Mouse (Mus musculus) forebrain, embryonic 13.5 days (tissue): Measurements from ENCODE around the gene Lgr5. TPM values are rescaled to one million over a fixed set of nuclear protein-coding genes. Genes with fewer than 3 reads are reported as not detected.

Experiments used
- ATAC-seq: fragments of 200-750 bp; cut with Nextera tagmentation; 2 replicates; pipeline ENCODE4 v1.8.0; 2017
- H3K27ac ChIP-seq: fragments of 300-500 bp; sonication (generic); 2 replicates; pipeline ENCODE4 v1.5.1; 2015; ENCODE audit warnings: inconsistent platforms, mild to moderate bottlenecking, moderate library complexity
- H3K27me3 ChIP-seq: fragments of 300-500 bp; sonication (generic); 2 replicates; pipeline ENCODE4 v1.6.1; 2015; ENCODE audit warnings: mild to moderate bottlenecking, inconsistent platforms
- H3K36me3 ChIP-seq: fragments of 300-500 bp; sonication (generic); 2 replicates; pipeline ENCODE4 v1.6.1; 2015; ENCODE audit warnings: mild to moderate bottlenecking, inconsistent platforms; ENCODE audit not compliant: poor library complexity, severe bottlenecking
- H3K4me1 ChIP-seq: fragments of 300-500 bp; sonication (generic); 2 replicates; pipeline ENCODE4 v1.6.1; 2015; ENCODE audit warnings: inconsistent platforms
- H3K4me2 ChIP-seq: fragments of 300-500 bp; sonication (generic); 2 replicates; pipeline ENCODE4 v1.6.1; 2015; ENCODE audit warnings: inconsistent platforms, mild to moderate bottlenecking, moderate library complexity
- H3K4me3 ChIP-seq: fragments of 300-500 bp; sonication (generic); 2 replicates; pipeline ENCODE4 v1.5.1; 2015; ENCODE audit warnings: mild to moderate bottlenecking, inconsistent platforms
- H3K9ac ChIP-seq: fragments of 300-500 bp; sonication (generic); 2 replicates; pipeline ENCODE4 v1.6.1; 2015; ENCODE audit warnings: mild to moderate bottlenecking, inconsistent platforms
- H3K9me3 ChIP-seq: fragments of 300-500 bp; sonication (generic); replicated peaks from 2 replicates; pipeline ENCODE4 v1.6.1; 2016; ENCODE audit warnings: inconsistent platforms
- WGBS: fragments of 180-500 bp; shearing (Covaris S2); methylation state at CpG from one replicate; pipeline ENCODE4 v1.1.7; 2015; 5-methylcytosine and 5-hydroxymethylcytosine counted together
- polyA plus RNA-seq: library from polyadenylated mRNA; unstranded; fragments of >200 nt; fragmentation: Nextera tagmentation; extraction: Ambion mirVana; gene quantifications from 2 replicates; pipeline ENCODE4 v1.2.1, GENCODE M21; 2015

Gene Lgr5
- polyA plus RNA-seq, 1 experiment from 2014 or later: 0.26 TPM

DNA sequence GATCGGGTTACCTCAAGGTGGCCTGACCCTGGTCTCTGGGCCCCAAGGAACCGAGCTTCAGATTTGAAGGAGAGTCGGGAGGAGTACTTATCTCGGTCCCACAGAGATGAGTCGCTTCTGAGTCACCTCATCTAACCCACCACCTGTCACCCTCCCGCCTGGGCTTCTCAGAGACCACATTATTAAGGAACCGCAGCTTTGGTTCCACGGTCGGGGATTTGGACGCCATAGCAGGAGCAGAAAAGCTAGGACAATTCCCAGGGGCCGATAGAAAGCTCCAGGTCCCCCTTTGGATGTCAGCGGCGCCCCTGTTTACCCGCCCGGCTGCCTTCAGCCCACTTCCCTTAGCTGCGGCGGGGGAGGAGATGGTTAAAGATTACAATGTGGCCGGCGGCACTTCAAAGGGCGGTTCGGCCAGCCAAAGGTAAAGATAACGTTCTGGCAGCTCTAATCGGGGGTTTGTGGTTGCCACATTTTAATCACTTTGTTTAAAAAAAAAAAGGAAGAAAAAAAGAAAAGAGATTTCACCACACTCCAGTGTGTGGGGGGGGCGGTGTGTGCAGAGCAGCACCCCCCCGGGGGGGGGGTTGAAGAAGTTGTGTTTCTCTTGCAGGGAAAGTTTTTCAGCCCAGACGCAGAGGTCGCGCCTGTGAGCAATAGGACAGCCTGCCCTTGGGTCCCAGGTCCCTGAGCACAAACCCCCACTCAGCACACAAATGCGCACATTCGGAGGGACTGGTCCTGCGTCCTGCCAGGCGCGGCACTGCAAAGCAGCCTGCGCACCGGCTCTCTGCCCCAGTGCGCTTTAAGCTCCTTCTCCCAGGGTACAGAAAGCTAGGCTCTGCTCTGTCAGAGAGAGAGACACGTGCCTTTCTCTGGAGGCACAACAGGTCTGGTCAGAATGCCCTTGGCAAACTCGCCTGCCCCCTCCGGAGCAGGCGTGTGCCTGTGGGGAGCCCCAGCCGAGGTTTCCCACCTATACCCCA is 1.0 kb downstream of the Lgr5 start:
- WGBS: under 1% methylated on average over 41 of the region's 41 CpGs

DNA sequence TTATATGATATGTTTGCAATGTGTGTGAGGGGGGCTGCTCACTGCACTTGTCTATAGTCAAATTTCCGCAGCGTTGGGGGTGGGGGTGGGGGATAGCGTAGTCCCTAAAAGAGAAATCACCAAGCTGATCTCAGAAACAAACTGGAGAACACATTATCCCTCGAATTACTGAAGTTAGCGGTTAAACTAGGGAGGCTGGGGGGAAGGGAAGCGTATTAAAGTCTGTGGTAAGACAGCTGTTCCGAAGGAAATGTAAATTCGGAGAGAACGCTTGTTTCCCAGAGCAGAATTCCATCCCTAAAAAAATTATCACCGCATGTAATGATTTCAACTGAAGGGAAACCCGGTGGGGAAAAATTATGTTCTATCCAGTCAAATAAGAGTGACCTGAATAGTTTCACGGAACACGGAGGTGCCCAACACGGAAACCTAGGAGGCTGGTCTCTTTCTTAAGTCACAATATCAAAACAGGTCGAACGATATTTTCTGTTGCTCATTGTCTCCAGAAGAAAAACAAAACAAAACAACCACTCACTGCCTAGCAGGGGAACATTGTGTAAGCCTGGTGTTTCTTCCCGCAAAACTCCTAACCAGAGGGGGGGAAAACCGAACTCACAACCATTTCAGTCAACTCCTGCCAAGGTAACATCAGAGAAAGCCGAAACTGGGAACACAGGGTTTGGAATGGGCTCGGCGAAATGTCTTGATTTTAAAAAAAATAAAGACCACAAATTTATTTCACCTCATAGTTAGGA is 1.9 kb downstream of the Lgr5 start:
- Histone ChIP-seq H3K9me3 (no peaks in the 10 kb centered on the region), H3K4me3 (peak overlapping the region; percentile 58), H3K36me3 (no peaks in the 10 kb centered on the region), H3K27ac (no peak overlapping the region), H3K4me2 (peak overlapping the region; percentile 96), H3K27me3 (peaks cover 93% of the 10 kb centered on the region), H3K9ac (no peak overlapping the region), H3K4me1 (peaks cover 31% of the 10 kb centered on the region)
- no peak for ATAC-seq
- WGBS: 2% methylated on average over 21 of the region's 21 CpGs

More for the DNA sequence above, 1.0 kb downstream of the Lgr5 start:
- Histone ChIP-seq H3K4me2 (peak overlapping the region; percentile 96), H3K9me3 (no peaks in the 10 kb centered on the region), H3K4me3 (peak overlapping the region; percentile 58), H3K36me3 (no peaks in the 10 kb centered on the region), H3K4me1 (peaks cover 31% of the 10 kb centered on the region), H3K27ac (no peak overlapping the region), H3K27me3 (peaks cover 88% of the 10 kb centered on the region), H3K9ac (peak overlapping the region; percentile 62)
- peak; percentile 71 for ATAC-seq

DNA sequence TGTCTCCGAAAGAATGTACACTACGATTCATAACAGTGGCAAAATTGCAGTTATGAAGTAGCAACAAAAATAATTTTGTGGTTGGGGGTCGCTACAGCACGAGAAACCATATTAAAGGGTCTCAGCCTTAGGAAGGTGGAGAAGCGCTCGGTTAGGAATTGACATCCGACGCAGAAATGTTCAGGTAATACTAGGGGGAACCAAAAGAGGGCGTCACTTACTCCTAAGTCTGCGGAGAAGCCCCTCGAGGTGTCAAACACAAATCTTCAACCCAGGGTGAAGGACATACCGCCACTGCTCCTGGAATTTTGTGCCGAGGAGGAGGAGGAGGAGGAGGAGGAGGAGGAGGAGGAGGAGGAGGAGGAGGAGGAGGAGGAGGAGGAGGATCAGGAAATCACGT is 2.9 kb downstream of the Lgr5 start:
- H3K4me3 ChIP-seq: no peak overlapping the region
- peaks cover 91% of the 10 kb centered on the region for H3K27me3 ChIP-seq
- no peak overlapping the region for H3K9ac ChIP-seq
- no peaks in the 10 kb centered on the region for H3K36me3 ChIP-seq
- 20% methylated on average over 12 of the region's 14 CpGs for WGBS
- ATAC-seq: no peak
- peaks cover 31% of the 10 kb centered on the region for H3K4me1 ChIP-seq
- H3K27ac ChIP-seq: no peak overlapping the region
- no peaks in the 10 kb centered on the region for H3K9me3 ChIP-seq
- H3K4me2 ChIP-seq: no peak overlapping the region

GRCm38 (mm10) chr10:115583071-115583470 is 4.5 kb downstream of the Lgr5 start:
- peaks cover 85% of the 10 kb centered on the region for H3K27me3 ChIP-seq
- no peak for ATAC-seq
- no peak overlapping the region for H3K27ac ChIP-seq
- 89% methylated on average over 3 of the region's 3 CpGs for WGBS
- no peak overlapping the region for H3K4me3 ChIP-seq
- H3K9ac ChIP-seq: no peak overlapping the region
- no peaks in the 10 kb centered on the region for H3K36me3 ChIP-seq
- no peak overlapping the region for H3K4me2 ChIP-seq
- H3K9me3 ChIP-seq: no peaks in the 10 kb centered on the region
- H3K4me1 ChIP-seq: peaks cover 29% of the 10 kb centered on the region

DNA sequence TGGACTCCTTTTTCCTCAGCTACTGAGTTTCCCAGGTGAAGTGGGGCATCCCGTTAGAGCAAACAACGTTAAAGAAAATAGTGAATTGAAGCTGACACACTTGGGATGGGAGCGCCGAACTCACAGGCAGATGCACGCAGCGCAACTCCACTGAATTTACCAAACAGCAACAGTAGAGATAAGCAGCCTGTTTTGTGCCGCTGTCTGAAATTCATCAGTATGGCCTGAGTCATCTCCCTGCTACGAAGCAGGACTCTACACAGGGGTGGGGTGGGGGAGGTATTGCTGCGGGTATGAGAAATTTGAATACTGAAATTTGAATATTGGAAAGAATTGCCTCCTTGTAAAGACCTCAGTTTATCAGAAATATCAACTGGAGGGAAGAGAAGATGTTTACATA is 5.6 kb downstream of the Lgr5 start:
- H3K27me3 ChIP-seq: peaks cover 79% of the 10 kb centered on the region
- ATAC-seq: no peak
- 81% methylated on average over 9 of the region's 9 CpGs for WGBS

GRCm38 (mm10) chr10:115579494-115579893 is 8.1 kb downstream of the Lgr5 start:
- Histone ChIP-seq H3K9ac (no peak overlapping the region), H3K4me2 (no peak overlapping the region), H3K27ac (no peak overlapping the region), H3K4me3 (no peak overlapping the region), H3K27me3 (peaks cover 76% of the 10 kb centered on the region), H3K9me3 (no peaks in the 10 kb centered on the region), H3K4me1 (no peaks in the 10 kb centered on the region), H3K36me3 (no peaks in the 10 kb centered on the region)
- ATAC-seq: no peak
- 12% methylated on average over 7 of the region's 7 CpGs for WGBS

More for the DNA sequence above, 5.6 kb downstream of the Lgr5 start:
- H3K4me1 ChIP-seq: peaks cover 20% of the 10 kb centered on the region
- no peak overlapping the region for H3K9ac ChIP-seq
- no peak overlapping the region for H3K4me3 ChIP-seq
- no peak overlapping the region for H3K4me2 ChIP-seq
- no peaks in the 10 kb centered on the region for H3K9me3 ChIP-seq
- H3K27ac ChIP-seq: no peak overlapping the region
- no peaks in the 10 kb centered on the region for H3K36me3 ChIP-seq

DNA sequence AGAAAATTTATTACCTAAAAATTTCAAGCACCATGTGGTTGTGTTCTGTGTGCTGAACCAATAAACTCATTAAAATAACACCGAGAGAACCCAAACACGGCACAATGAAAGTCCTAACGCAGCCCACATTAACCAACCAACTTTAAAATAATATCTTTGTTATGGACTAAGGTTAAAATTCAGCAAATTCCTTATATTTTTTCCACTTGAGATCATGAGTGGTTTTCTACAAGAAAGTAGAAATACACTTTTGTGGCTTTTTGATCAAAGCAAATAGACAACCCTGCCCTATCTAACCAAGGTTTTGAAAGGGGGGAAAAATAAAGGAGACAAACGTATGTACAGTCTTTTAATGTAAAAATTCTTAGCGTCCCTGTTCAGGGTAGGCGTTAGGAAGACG is 8.5 kb downstream of the Lgr5 start:
- Histone ChIP-seq H3K27me3 (peaks cover 76% of the 10 kb centered on the region), H3K27ac (no peak overlapping the region), H3K9ac (no peak overlapping the region), H3K4me2 (no peak overlapping the region), H3K4me3 (no peak overlapping the region), H3K36me3 (no peaks in the 10 kb centered on the region), H3K9me3 (no peaks in the 10 kb centered on the region), H3K4me1 (no peaks in the 10 kb centered on the region)
- 68% methylated on average over 7 of the region's 7 CpGs for WGBS
- no peak for ATAC-seq

DNA sequence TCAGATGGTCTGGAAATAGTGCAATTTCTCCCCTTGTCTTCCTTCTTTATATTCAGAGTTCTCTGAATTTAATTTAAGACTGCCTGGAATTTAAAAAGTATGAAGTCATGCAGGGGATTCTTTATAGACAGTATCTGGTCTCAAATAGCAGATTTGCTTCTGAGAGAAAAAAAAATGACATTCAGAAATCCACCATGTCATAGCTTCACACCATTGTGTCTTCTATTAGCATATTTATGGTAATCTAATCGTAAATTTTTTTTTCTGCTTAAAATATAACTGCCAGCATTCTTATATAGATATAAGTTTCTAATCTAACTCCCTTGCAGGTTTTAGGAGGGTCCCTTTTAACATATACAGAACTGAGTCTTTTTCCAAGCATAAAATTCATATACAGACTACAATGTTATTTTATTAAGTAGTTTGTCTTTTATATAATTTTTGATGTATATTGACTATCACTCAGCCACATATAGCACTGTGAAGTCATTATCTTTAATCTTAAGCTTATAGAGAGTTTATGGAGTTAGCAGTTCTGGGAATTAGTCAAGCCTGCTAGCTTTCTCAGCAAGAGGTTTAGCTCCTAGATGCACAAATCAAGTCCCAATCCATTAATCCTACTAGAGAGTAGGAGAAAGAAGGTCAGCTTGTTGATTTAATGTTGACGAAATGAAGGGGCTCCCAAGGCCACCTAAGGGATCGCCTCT is 15.7 kb downstream of the Lgr5 start:
- H3K4me1 ChIP-seq: peaks cover 10% of the 10 kb centered on the region
- H3K4me2 ChIP-seq: no peak overlapping the region
- no peak overlapping the region for H3K4me3 ChIP-seq
- no peak overlapping the region for H3K9ac ChIP-seq
- H3K9me3 ChIP-seq: no peaks in the 10 kb centered on the region
- H3K36me3 ChIP-seq: no peaks in the 10 kb centered on the region
- no peak overlapping the region for H3K27ac ChIP-seq
- WGBS: 18% methylated on average over 3 of the region's 3 CpGs
- 0 out of 2 replicates have a peak, but pooled peaks have one; percentile 6 for ATAC-seq
- peaks cover 74% of the 10 kb centered on the region for H3K27me3 ChIP-seq

GRCm38 (mm10) chr10:115571317-115571716 is 16.3 kb downstream of the Lgr5 start:
- Histone ChIP-seq H3K36me3 (no peaks in the 10 kb centered on the region), H3K4me1 (peaks cover 10% of the 10 kb centered on the region), H3K4me2 (no peak overlapping the region; the same call in 1 of the 2 replicates), H3K27ac (no peak overlapping the region), H3K9ac (no peak overlapping the region), H3K9me3 (no peaks in the 10 kb centered on the region), H3K4me3 (no peak overlapping the region), H3K27me3 (peaks cover 76% of the 10 kb centered on the region)
- peak; percentile 58 for ATAC-seq
- WGBS: 4% methylated on average over 6 of the region's 6 CpGs

DNA sequence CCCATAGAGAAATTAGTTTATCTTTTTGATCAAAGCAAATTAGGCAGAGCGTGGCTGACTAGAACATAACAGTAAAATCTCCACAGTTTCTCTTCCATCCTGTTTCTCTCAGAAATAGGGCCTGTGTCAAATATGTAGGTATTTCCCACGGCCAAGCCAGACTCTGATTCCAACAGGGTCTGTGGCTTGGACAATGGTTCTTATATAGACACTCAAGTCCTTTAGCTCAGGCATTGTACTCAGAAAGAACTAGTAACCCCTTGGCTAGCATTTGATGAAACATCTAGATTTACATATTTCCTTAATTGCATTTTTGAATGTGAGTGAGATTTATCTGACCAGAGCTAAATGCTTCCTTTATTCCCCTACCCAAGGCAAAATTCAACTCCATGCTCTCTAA is 17.0 kb downstream of the Lgr5 start:
- no peak overlapping the region for H3K4me3 ChIP-seq
- H3K4me2 ChIP-seq: no peak overlapping the region
- peaks cover 10% of the 10 kb centered on the region for H3K4me1 ChIP-seq
- no peak overlapping the region for H3K9ac ChIP-seq
- no peak overlapping the region for H3K27ac ChIP-seq
- no peak for ATAC-seq
- no peaks in the 10 kb centered on the region for H3K36me3 ChIP-seq
- WGBS: 15% methylated on average over 2 of the region's 2 CpGs
- peaks cover 74% of the 10 kb centered on the region for H3K27me3 ChIP-seq
- no peaks in the 10 kb centered on the region for H3K9me3 ChIP-seq

- H3K36me3 ChIP-seq: no peaks in the 10 kb centered on the region
- no peak within 1 kb of the TSS for H3K9ac ChIP-seq
- peaks cover 69% of the 10 kb centered on the region for H3K27me3 ChIP-seq
- 38% methylated on average over 15 of the region's 15 CpGs for WGBS
- no peaks in the 10 kb centered on the region for H3K9me3 ChIP-seq
- peak; percentile 13; the same call in 1 of the 2 replicates for ATAC-seq
- H3K4me1 ChIP-seq: peaks cover 10% of the 10 kb centered on the region
- no peak within 1 kb of the TSS for H3K27ac ChIP-seq
- no peak within 1 kb of the TSS for H3K4me3 ChIP-seq
- no peak within 1 kb of the TSS for H3K4me2 ChIP-seq
Observed at GRCm38 (mm10) chr10:115569712-115570491, 17.7 kb downstream of the Lgr5 start, which contains the start of gene A930009A15Rik. Gene A930009A15Rik, plus strand, starts transcription at chr10:115569986.
